Mouse (Mus musculus): ENCODE measurements around the gene Epha8. TPM values are rescaled to one million over a fixed set of nuclear protein-coding genes. Genes with fewer than 3 reads are reported as not detected.

Gene Epha8
- polyA plus RNA-seq, 1 experiment from 2014 or later = 0.10 TPM

DNA sequence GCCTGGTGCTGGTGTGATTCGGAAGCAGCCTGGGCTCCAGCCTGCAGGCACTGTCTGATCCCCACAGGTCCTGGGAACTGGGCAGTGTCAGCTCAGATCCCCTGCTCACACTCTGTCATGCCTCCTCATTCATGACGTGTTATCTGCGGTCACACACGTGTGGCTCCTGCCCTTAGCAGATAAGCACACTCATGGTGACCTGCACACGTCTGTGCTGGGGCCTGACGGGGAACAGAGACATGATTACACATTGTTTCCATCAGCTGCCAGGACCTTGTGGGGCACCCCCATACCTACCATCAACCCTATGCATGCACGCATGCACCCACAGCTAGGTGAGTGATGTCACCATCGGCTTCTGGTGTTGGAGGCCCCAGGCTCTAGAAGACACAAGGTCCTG lies 26.1 kb downstream of the Epha8 start:
- Histone ChIP-seq H3K9me3 (ENCODE audit: control insufficient read depth) (no peaks in the 10 kb centered on the region), H3K27me3 (replicated peaks; ENCODE audit: control insufficient read depth, insufficient read depth, low read length) (peaks cover 4% of the 10 kb centered on the region; the same call in 1 of the 2 replicates), H3K4me2 (replicated peaks; ENCODE audit: low read depth) (no peak overlapping the region), H3K4me3 (ENCODE audit: low read depth, low read length) (no peak overlapping the region), H3K27ac (ENCODE audit: low read depth, low read length) (no peak overlapping the region), H3K36me3 (ENCODE audit: control insufficient read depth, insufficient read depth) (no peaks in the 10 kb centered on the region), H3K9ac (ENCODE audit: low read depth, low read length) (no peak overlapping the region), H3K4me1 (replicated peaks; ENCODE audit: control insufficient read depth, insufficient read depth, low read length) (no peaks in the 10 kb centered on the region)
- WGBS = 78% methylated on average over 8 of the region's 8 CpGs
- no peak for TF ChIP-seq CTCF (IDR thresholded peaks at IDR 0.05; ENCODE audit: low read depth)
- ATAC-seq = no peak

GRCm38 (mm10) chr4:136928928-136929327 lies 27.7 kb downstream of the Epha8 start:
- Histone ChIP-seq H3K9ac (ENCODE audit: low read depth, low read length) (no peak overlapping the region), H3K36me3 (ENCODE audit: control insufficient read depth, insufficient read depth) (no peaks in the 10 kb centered on the region), H3K27me3 (replicated peaks; ENCODE audit: control insufficient read depth, insufficient read depth, low read length) (peaks cover 12% of the 10 kb centered on the region; the same call in 1 of the 2 replicates), H3K9me3 (ENCODE audit: control insufficient read depth) (no peaks in the 10 kb centered on the region), H3K4me2 (replicated peaks; ENCODE audit: low read depth) (no peak overlapping the region), H3K4me3 (ENCODE audit: low read depth, low read length) (no peak overlapping the region), H3K4me1 (replicated peaks; ENCODE audit: control insufficient read depth, insufficient read depth, low read length) (no peaks in the 10 kb centered on the region), H3K27ac (ENCODE audit: low read depth, low read length) (no peak overlapping the region)
- no peak for ATAC-seq
- peak; percentile 73 for TF ChIP-seq CTCF (IDR thresholded peaks at IDR 0.05; ENCODE audit: low read depth)
- 12% methylated on average over 5 of the region's 5 CpGs for WGBS

DNA sequence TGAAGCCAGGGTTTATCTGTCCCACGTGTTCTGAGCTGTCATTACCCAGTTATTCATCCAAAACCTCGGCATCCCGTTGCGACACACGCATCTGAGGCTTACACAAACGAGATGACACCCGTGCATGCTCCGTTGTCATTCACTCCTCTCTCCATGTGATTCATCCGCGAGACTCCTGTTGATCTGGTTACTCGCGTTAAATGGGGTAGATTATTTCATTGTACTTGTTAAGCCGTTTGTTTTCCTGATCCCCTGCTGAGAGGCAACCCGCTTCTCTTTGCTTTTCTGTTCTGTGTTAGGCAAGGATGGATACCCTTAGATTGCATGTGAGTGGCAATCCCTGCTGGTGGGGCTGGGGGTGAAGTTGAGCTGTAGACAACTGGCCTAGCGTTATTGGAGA lies 30.8 kb downstream of the Epha8 start:
- Histone ChIP-seq H3K4me3 (ENCODE audit: low read depth, low read length) (no peak overlapping the region), H3K27ac (ENCODE audit: low read depth, low read length) (no peak overlapping the region), H3K36me3 (ENCODE audit: control insufficient read depth, insufficient read depth) (no peaks in the 10 kb centered on the region), H3K9ac (ENCODE audit: low read depth, low read length) (no peak overlapping the region), H3K4me2 (replicated peaks; ENCODE audit: low read depth) (no peak overlapping the region), H3K4me1 (replicated peaks; ENCODE audit: control insufficient read depth, insufficient read depth, low read length) (no peaks in the 10 kb centered on the region), H3K9me3 (ENCODE audit: control insufficient read depth) (no peaks in the 10 kb centered on the region), H3K27me3 (replicated peaks; ENCODE audit: control insufficient read depth, insufficient read depth, low read length) (peaks cover 12% of the 10 kb centered on the region; the same call in 1 of the 2 replicates)
- ATAC-seq = no peak
- WGBS = 27% methylated on average over 15 of the region's 15 CpGs
- TF ChIP-seq CTCF (IDR thresholded peaks at IDR 0.05; ENCODE audit: low read depth) = no peak

GRCm38 (mm10) chr4:136924529-136924928 lies 32.1 kb downstream of the Epha8 start:
- no peaks in the 10 kb centered on the region for H3K9me3 ChIP-seq (ENCODE audit: control insufficient read depth)
- H3K27ac ChIP-seq (ENCODE audit: low read depth, low read length) = no peak overlapping the region
- H3K27me3 ChIP-seq (replicated peaks; ENCODE audit: control insufficient read depth, insufficient read depth, low read length) = peaks cover 12% of the 10 kb centered on the region; the same call in 1 of the 2 replicates
- no peaks in the 10 kb centered on the region for H3K4me1 ChIP-seq (replicated peaks; ENCODE audit: control insufficient read depth, insufficient read depth, low read length)
- ATAC-seq = no peak
- no peak overlapping the region for H3K9ac ChIP-seq (ENCODE audit: low read depth, low read length)
- TF ChIP-seq CTCF (IDR thresholded peaks at IDR 0.05; ENCODE audit: low read depth) = 0 out of 2 replicates have a peak, but pooled peaks have one; percentile 4
- no peak overlapping the region for H3K4me3 ChIP-seq (ENCODE audit: low read depth, low read length)
- WGBS = 5% methylated on average over 6 of the region's 6 CpGs
- H3K36me3 ChIP-seq (ENCODE audit: control insufficient read depth, insufficient read depth) = no peaks in the 10 kb centered on the region
- no peak overlapping the region for H3K4me2 ChIP-seq (replicated peaks; ENCODE audit: low read depth)

GRCm38 (mm10) chr4:136919526-136919925 lies 37.1 kb downstream of the Epha8 start:
- 77% methylated on average over 3 of the region's 3 CpGs for WGBS
- Histone ChIP-seq H3K36me3 (ENCODE audit: control insufficient read depth, insufficient read depth) (no peaks in the 10 kb centered on the region), H3K4me1 (replicated peaks; ENCODE audit: control insufficient read depth, insufficient read depth, low read length) (no peaks in the 10 kb centered on the region), H3K4me2 (replicated peaks; ENCODE audit: low read depth) (no peak overlapping the region), H3K27ac (ENCODE audit: low read depth, low read length) (no peak overlapping the region), H3K4me3 (ENCODE audit: low read depth, low read length) (no peak overlapping the region), H3K9ac (ENCODE audit: low read depth, low read length) (no peak overlapping the region), H3K9me3 (ENCODE audit: control insufficient read depth) (no peaks in the 10 kb centered on the region), H3K27me3 (replicated peaks; ENCODE audit: control insufficient read depth, insufficient read depth, low read length) (no peaks in the 10 kb centered on the region)
- no peak for TF ChIP-seq CTCF (IDR thresholded peaks at IDR 0.05; ENCODE audit: low read depth)
- ATAC-seq = no peak

GRCm38 (mm10) chr4:136918834-136919233 lies 37.8 kb downstream of the Epha8 start:
- H3K36me3 ChIP-seq (ENCODE audit: control insufficient read depth, insufficient read depth) = no peaks in the 10 kb centered on the region
- no peak overlapping the region for H3K9ac ChIP-seq (ENCODE audit: low read depth, low read length)
- WGBS = 80% methylated on average over 8 of the region's 8 CpGs
- no peak overlapping the region for H3K4me3 ChIP-seq (ENCODE audit: low read depth, low read length)
- H3K4me2 ChIP-seq (replicated peaks; ENCODE audit: low read depth) = no peak overlapping the region
- no peak for TF ChIP-seq CTCF (IDR thresholded peaks at IDR 0.05; ENCODE audit: low read depth)
- ATAC-seq = no peak
- H3K4me1 ChIP-seq (replicated peaks; ENCODE audit: control insufficient read depth, insufficient read depth, low read length) = no peaks in the 10 kb centered on the region
- H3K27ac ChIP-seq (ENCODE audit: low read depth, low read length) = no peak overlapping the region
- no peaks in the 10 kb centered on the region for H3K9me3 ChIP-seq (ENCODE audit: control insufficient read depth)
- H3K27me3 ChIP-seq (replicated peaks; ENCODE audit: control insufficient read depth, insufficient read depth, low read length) = no peaks in the 10 kb centered on the region

DNA sequence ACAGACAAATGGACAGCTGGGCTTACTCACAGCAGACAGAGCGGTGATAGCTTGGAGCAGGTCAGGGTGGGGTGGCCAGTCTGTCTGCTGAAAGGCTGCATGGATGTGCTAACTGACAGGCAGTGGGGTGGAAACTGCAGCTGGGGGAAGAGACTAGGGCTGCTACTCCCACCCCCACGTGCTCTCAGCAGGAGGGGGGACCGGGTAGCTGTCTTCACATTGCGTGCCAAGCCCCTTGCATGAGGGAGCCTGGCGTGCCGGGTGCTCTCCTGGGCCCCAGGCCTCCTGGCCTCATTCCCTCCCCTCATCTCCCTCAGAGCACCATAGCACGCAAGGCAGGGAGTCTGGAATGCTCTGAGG lies 39.5 kb downstream of the Epha8 start:
- Histone ChIP-seq H3K27me3 (replicated peaks; ENCODE audit: control insufficient read depth, insufficient read depth, low read length) (peaks cover 6% of the 10 kb centered on the region; the same call in 1 of the 2 replicates), H3K4me1 (replicated peaks; ENCODE audit: control insufficient read depth, insufficient read depth, low read length) (no peaks in the 10 kb centered on the region), H3K27ac (ENCODE audit: low read depth, low read length) (no peak overlapping the region), H3K4me3 (ENCODE audit: low read depth, low read length) (no peak overlapping the region), H3K9ac (ENCODE audit: low read depth, low read length) (no peak overlapping the region), H3K36me3 (ENCODE audit: control insufficient read depth, insufficient read depth) (no peaks in the 10 kb centered on the region), H3K9me3 (ENCODE audit: control insufficient read depth) (no peaks in the 10 kb centered on the region), H3K4me2 (replicated peaks; ENCODE audit: low read depth) (no peak overlapping the region)
- no peak for ATAC-seq
- TF ChIP-seq CTCF (IDR thresholded peaks at IDR 0.05; ENCODE audit: low read depth) = no peak
- 46% methylated on average over 7 of the region's 7 CpGs for WGBS
